Mouse (Mus musculus): ENCODE measurements around the gene Tbrg4. TPM values are rescaled to one million over a fixed set of nuclear protein-coding genes. Genes with fewer than 3 reads are reported as not detected.

Tbrg4 gene
- polyA plus RNA-seq, 1 experiment from 2014 or later: 29.3 TPM

DNA sequence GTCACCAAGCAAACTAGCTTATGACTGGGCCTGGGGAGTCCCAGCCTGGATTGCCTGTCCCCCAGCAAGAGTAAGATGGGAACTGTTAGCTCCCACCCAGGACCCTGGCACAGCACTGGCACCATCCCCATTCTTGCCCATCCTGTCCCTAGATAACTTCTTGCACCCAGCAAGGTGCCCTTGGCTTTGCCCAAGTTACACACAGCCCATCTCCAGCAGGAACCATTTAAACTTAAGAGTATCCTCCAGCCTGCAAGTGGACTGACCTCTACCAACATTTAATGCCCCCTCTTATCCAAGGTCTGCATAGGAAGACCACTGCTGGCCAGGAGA lies 21.3 kb downstream of the Tbrg4 start:
- Histone ChIP-seq H3K9me3 (ENCODE audit: control insufficient read depth, low read length) (no peaks in the 10 kb centered on the region), H3K4me1 (ENCODE audit: control insufficient read depth, insufficient read depth, low read depth, low read length) (peaks cover 41% of the 10 kb centered on the region), H3K27ac (ENCODE audit: low read depth, low read length) (peak overlapping the region; percentile 99), H3K27me3 (replicated peaks; ENCODE audit: control insufficient read depth, insufficient read depth, low read length) (no peaks in the 10 kb centered on the region), H3K4me3 (ENCODE audit: low read length) (peak overlapping the region; percentile 72), H3K9ac (ENCODE audit: low read depth, low read length) (peak overlapping the region; percentile 93), H3K4me2 (ENCODE audit: low read length) (peak overlapping the region; percentile 96), H3K36me3 (ENCODE audit: control insufficient read depth, insufficient read depth, low read length) (peaks cover 16% of the 10 kb centered on the region)
- ATAC-seq: no peak

DNA sequence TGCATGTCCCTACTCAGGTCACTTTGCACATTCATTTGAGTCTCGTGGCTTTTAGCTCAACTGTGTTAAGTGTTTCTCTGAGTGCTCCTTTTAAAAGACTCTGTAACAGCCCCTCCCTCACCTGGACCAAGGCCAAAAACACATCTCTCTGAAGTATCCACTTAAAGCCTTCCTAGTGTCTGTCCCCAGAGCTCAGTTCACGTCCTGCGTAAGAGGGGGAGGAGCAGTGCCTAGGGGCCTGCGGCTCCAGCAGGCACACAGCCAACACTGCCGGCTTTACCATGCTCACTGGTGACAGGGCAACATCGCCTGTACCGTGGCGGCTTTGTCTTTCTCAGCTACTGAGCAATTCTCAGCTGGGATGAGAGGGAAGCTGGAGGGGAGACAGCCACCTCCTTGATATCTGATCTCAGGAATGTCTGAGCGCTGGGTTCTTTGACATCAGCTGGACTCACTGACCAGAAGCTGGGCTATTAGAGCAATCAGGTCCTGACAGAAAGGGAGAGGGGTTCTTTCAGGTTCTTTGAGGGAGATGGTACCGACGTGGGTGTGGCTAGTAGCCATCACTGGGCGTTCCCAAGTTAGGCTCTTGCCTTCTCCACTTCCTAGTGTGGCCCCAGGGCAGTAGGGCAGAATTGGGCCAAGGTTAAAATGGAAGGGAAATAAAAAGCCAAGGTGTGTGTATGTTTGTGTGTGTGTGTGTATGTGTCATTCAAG lies 21.8 kb downstream of the Tbrg4 start:
- no peaks in the 10 kb centered on the region for H3K27me3 ChIP-seq (replicated peaks; ENCODE audit: control insufficient read depth, insufficient read depth, low read length)
- peaks cover 16% of the 10 kb centered on the region for H3K36me3 ChIP-seq (ENCODE audit: control insufficient read depth, insufficient read depth, low read length)
- WGBS: 8% methylated on average over 12 of the region's 12 CpGs
- H3K9me3 ChIP-seq (ENCODE audit: control insufficient read depth, low read length): no peaks in the 10 kb centered on the region
- H3K4me1 ChIP-seq (ENCODE audit: control insufficient read depth, insufficient read depth, low read depth, low read length): peaks cover 46% of the 10 kb centered on the region
- peak overlapping the region; percentile 72 for H3K4me3 ChIP-seq (ENCODE audit: low read length)
- peak overlapping the region; percentile 93 for H3K9ac ChIP-seq (ENCODE audit: low read depth, low read length)
- peak overlapping the region; percentile 96 for H3K4me2 ChIP-seq (ENCODE audit: low read length)
- ATAC-seq: peak; percentile 5; the same call in 1 of the 2 replicates
- H3K27ac ChIP-seq (ENCODE audit: low read depth, low read length): peak overlapping the region; percentile 99

DNA sequence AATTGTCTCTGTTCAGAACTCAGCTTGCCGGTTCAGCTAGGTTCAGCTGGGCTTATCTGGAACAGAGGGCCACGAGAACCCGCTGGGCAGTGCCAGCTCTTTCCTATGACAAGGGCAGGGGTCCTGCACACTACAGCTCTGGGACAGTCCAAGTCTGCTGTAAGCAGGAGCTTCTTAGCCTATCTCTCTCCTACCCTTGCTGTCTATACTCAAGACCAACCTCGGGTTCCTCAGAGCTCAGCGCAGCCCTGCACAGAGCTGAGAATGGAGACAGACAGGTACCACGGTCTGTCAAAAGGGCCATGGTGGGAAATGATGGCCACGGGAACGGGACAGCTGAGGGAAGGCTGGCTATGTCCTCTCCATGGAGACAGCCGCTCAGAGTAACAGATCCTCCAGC lies 22.6 kb downstream of the Tbrg4 start:
- H3K9ac ChIP-seq (ENCODE audit: low read depth, low read length): peak overlapping the region; percentile 93
- H3K27me3 ChIP-seq (replicated peaks; ENCODE audit: control insufficient read depth, insufficient read depth, low read length): no peaks in the 10 kb centered on the region
- no peaks in the 10 kb centered on the region for H3K9me3 ChIP-seq (ENCODE audit: control insufficient read depth, low read length)
- H3K4me2 ChIP-seq (ENCODE audit: low read length): peak overlapping the region; percentile 96
- H3K36me3 ChIP-seq (ENCODE audit: control insufficient read depth, insufficient read depth, low read length): peaks cover 16% of the 10 kb centered on the region
- 66% methylated on average over 9 of the region's 9 CpGs for WGBS
- H3K27ac ChIP-seq (ENCODE audit: low read depth, low read length): peak overlapping the region; percentile 53; the same call in 1 of the 2 replicates
- ATAC-seq: no peak
- peak overlapping the region; percentile 72 for H3K4me3 ChIP-seq (ENCODE audit: low read length)
- H3K4me1 ChIP-seq (ENCODE audit: control insufficient read depth, insufficient read depth, low read depth, low read length): peaks cover 53% of the 10 kb centered on the region

DNA sequence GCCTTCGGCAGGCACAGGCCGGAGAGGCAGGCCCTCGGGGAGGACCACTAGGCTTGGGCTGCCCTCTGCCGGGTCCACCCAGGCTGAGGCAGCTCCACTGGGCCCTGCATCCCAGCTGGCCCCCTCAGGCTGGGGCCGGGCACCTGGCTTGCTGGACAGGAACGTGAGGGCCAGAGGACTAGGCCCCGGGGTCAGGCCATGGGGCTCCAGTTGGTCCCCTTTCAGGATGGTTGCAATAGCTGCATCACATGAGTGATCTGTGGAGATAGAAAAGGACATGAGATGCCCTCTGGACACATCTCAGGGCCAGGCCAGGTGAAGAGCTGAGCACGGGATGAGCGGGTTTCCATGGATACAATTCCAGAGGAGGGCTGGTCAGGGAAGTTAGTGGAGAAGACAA lies 23.2 kb downstream of the Tbrg4 start:
- no peak for ATAC-seq
- Histone ChIP-seq H3K9me3 (ENCODE audit: control insufficient read depth, low read length) (no peaks in the 10 kb centered on the region), H3K4me2 (ENCODE audit: low read length) (peak overlapping the region; percentile 96), H3K36me3 (ENCODE audit: control insufficient read depth, insufficient read depth, low read length) (peaks cover 16% of the 10 kb centered on the region), H3K4me1 (ENCODE audit: control insufficient read depth, insufficient read depth, low read depth, low read length) (peaks cover 59% of the 10 kb centered on the region), H3K27me3 (replicated peaks; ENCODE audit: control insufficient read depth, insufficient read depth, low read length) (no peaks in the 10 kb centered on the region), H3K9ac (ENCODE audit: low read depth, low read length) (peak overlapping the region; percentile 39; the same call in 1 of the 2 replicates), H3K4me3 (ENCODE audit: low read length) (no peak overlapping the region), H3K27ac (ENCODE audit: low read depth, low read length) (0 out of 2 replicates have a peak overlapping the region, but pooled peaks have one; percentile 18)
- 76% methylated on average over 9 of the region's 9 CpGs for WGBS

DNA sequence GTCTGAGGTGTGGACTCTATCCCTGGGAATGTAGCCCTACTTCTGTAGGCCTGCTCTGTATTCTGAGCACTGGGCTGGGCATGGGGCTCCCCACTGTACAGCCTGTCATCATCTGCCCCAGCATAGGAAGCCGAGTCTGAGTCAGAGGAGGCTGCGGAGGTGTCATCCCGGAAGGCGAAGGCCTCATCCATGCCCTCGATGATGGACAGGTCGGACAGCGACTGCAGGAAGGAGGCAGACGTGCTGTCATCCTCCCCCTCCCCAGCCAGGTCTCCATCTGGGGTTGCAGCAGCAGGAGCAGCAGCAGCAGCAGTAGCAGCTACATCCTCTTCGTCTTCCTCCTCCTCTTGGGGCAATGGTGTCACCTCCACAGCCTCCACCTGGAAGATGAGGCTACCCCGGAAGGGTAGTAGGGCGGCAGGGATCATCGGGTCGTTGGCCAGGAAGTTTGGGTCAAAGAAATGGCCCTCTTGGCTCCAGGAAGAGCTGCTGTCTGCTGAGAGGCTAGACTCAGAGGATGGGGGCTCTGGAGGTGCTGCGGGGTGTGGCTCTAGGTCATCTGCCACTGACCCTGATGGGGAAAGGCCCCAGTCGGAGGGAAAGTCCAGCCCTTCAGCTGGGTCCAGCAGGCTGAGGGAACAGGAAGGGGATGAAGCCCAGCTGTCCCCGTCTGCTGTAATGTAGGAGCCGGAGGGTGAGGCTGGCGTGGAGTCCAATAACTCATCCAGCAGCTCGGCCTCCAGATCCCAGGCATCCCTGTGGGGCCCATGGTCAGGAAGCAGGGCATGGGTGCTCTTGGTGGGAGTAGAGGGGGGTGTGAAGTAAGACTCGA lies 24.0 kb downstream of the Tbrg4 start:
- WGBS: 82% methylated on average over 20 of the region's 20 CpGs
- Histone ChIP-seq H3K27ac (ENCODE audit: low read depth, low read length) (no peak overlapping the region), H3K4me3 (ENCODE audit: low read length) (no peak overlapping the region), H3K4me2 (ENCODE audit: low read length) (no peak overlapping the region), H3K9ac (ENCODE audit: low read depth, low read length) (no peak overlapping the region), H3K27me3 (replicated peaks; ENCODE audit: control insufficient read depth, insufficient read depth, low read length) (no peaks in the 10 kb centered on the region), H3K4me1 (ENCODE audit: control insufficient read depth, insufficient read depth, low read depth, low read length) (peaks cover 57% of the 10 kb centered on the region), H3K9me3 (ENCODE audit: control insufficient read depth, low read length) (no peaks in the 10 kb centered on the region), H3K36me3 (ENCODE audit: control insufficient read depth, insufficient read depth, low read length) (peaks cover 20% of the 10 kb centered on the region)
- ATAC-seq: no peak

DNA sequence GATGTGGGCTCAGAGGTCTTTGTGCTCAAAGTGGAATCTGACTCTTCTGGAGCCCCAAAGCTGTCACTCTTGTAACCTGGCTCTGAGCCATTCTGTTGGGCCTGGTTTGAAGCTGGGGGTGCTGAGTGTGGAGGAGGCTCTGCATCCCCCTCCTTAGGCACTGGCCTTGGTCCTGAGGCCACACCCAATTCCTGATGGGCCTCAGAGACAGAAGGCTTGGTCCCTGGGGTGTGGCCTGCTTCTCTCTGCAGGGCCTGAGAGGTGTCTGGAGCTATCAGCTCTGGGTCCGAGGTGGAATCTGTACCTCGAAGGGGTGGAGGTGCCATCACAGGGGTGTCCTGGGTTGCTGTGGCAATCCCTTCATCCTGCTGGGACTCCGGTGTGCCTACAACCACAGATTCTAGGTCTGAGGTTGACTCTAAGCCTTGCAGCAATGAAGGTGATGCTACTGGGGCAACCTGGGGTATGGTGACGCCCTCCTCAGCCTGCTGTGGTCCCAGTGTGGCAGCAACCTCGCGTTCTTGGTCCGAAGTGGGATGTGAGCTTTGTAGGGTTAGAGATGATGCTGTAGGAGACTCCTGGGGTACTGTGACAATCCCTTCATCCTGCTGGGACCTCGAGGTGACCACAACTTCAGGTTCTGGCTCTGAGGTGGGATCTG lies 25.5 kb downstream of the Tbrg4 start:
- Histone ChIP-seq H3K4me3 (ENCODE audit: low read length) (no peak overlapping the region), H3K27ac (ENCODE audit: low read depth, low read length) (peak overlapping the region; percentile 68), H3K4me2 (ENCODE audit: low read length) (no peak overlapping the region), H3K4me1 (ENCODE audit: control insufficient read depth, insufficient read depth, low read depth, low read length) (peaks cover 49% of the 10 kb centered on the region), H3K9me3 (ENCODE audit: control insufficient read depth, low read length) (no peaks in the 10 kb centered on the region), H3K9ac (ENCODE audit: low read depth, low read length) (no peak overlapping the region), H3K36me3 (ENCODE audit: control insufficient read depth, insufficient read depth, low read length) (peaks cover 24% of the 10 kb centered on the region), H3K27me3 (replicated peaks; ENCODE audit: control insufficient read depth, insufficient read depth, low read length) (no peaks in the 10 kb centered on the region)
- ATAC-seq: no peak
- WGBS: 80% methylated on average over 8 of the region's 8 CpGs

DNA sequence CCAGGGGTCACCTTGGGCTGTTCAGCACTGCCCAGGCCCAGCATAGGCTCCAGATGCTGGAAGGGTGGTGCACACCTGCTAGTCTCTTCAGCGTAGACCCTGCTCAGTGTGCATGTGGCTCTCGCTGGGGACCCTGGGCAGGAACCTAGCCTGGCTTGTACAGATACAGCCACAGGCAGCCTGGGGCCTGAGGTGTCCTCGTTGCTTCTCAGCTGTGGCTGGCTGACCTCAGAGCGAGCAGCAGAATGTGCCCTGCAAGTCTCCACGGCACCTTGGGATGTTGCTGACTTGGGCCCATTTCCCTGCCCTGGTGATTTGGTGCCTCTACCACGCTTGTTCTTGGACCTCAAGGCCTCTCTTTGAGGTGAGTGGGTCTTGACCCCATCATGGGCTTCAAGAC lies 26.0 kb downstream of the Tbrg4 start:
- 0 out of 2 replicates have a peak overlapping the region, but pooled peaks have one; percentile 30 for H3K9ac ChIP-seq (ENCODE audit: low read depth, low read length)
- H3K4me2 ChIP-seq (ENCODE audit: low read length): no peak overlapping the region
- ATAC-seq: no peak
- peaks cover 25% of the 10 kb centered on the region for H3K36me3 ChIP-seq (ENCODE audit: control insufficient read depth, insufficient read depth, low read length)
- H3K27ac ChIP-seq (ENCODE audit: low read depth, low read length): peak overlapping the region; percentile 68
- no peaks in the 10 kb centered on the region for H3K9me3 ChIP-seq (ENCODE audit: control insufficient read depth, low read length)
- peaks cover 49% of the 10 kb centered on the region for H3K4me1 ChIP-seq (ENCODE audit: control insufficient read depth, insufficient read depth, low read depth, low read length)
- H3K4me3 ChIP-seq (ENCODE audit: low read length): no peak overlapping the region
- no peaks in the 10 kb centered on the region for H3K27me3 ChIP-seq (replicated peaks; ENCODE audit: control insufficient read depth, insufficient read depth, low read length)
- WGBS: 76% methylated on average over 6 of the region's 6 CpGs

DNA sequence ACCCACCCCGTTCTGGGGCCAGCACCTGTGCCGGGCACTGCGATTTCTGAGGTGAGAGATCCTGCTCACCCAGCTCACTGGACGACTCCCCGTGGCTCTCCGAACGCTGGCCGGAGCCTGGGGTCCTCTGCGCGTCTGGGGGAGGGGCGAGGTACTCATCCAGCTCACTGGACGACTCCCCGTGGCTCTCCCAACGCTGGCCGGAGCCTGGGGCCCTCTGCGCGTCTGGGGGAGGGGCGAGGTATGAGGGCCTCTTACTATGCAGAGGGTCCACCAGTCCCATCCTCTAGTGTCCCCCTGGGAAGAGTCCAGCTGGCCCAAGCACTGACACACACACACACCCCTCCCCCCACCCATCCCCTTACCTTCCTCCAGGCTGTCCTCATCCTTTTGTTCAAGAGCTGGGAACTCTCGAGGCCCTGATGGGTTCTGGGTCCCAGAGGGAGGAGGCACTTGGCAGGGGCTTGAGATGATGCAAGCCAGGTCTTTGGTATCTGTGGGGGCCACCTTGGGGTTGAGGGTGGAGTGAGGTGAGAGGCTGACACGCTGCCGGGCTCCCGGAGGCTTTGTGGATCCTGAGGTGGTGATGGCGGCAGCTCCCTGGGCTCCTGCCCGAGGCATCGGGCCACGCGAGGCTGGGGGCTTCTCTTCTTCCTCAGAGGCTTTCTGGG lies 26.7 kb downstream of the Tbrg4 start:
- H3K36me3 ChIP-seq (ENCODE audit: control insufficient read depth, insufficient read depth, low read length): peaks cover 28% of the 10 kb centered on the region
- H3K4me1 ChIP-seq (ENCODE audit: control insufficient read depth, insufficient read depth, low read depth, low read length): peaks cover 45% of the 10 kb centered on the region

More for the DNA sequence above, 26.7 kb downstream of the Tbrg4 start:
- Histone ChIP-seq H3K4me2 (ENCODE audit: low read length) (peak overlapping the region; percentile 47), H3K9ac (ENCODE audit: low read depth, low read length) (peak overlapping the region; percentile 57), H3K27ac (ENCODE audit: low read depth, low read length) (peak overlapping the region; percentile 67), H3K27me3 (replicated peaks; ENCODE audit: control insufficient read depth, insufficient read depth, low read length) (no peaks in the 10 kb centered on the region), H3K9me3 (ENCODE audit: control insufficient read depth, low read length) (no peaks in the 10 kb centered on the region), H3K4me3 (ENCODE audit: low read length) (peak overlapping the region; percentile 10; the same call in 1 of the 2 replicates)
- WGBS: 11% methylated on average over 27 of the region's 27 CpGs
- peak; percentile 11 for ATAC-seq

All from hindbrain, embryonic 16.5 days (tissue).